In the genomic region with DNA sequence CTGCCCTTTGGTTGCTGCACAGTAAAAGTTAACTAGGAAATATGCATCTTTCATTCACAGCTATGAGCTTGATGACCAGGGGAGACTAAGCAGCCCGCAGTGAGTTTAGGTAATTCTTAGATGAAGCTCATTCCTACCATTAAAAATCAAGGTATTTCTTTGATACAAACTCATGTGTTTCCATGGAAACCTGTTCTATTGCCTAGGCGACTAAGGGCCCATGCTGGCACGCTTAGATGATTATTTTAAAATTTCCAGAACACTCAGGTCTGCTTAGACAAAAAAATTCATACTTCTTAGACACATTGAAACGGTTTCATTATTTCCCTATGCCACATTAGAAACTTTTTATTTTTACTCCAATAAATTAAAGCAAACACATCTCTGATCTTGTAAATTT, we compare ENCODE assay signal across 13 mouse cellular contexts.
"Had no signal": no experiment of that assay in that cellular context is flagged by ENCODE, and none has a peak within 500 bp of the region (broad histone marks: within the 10 kb centered on the region; RNA-seq: fewer than 3 reads in every experiment).

No protein-coding gene starts in this region.

- H3K27ac ChIP-seq: kidney, postnatal 0 days; left cerebral cortex, adult 2 months; limb, embryonic 10.5 days; liver, embryonic 15.5 days; neural tube, embryonic 12.5 days; stomach, postnatal 0 days had no signal

- H3K4me1 ChIP-seq: limb, embryonic 10.5 days; liver, embryonic 15.5 days; neural tube, embryonic 12.5 days had no signal

- DNase-seq: kidney, adult 8-10 months; lung, adult 2 months; lung, postnatal 36 days; thymus, adult 18-20 months; thymus, postnatal 14 days had no signal

- H3K4me3 ChIP-seq: left cerebral cortex, adult 2 months; limb, embryonic 10.5 days; liver, embryonic 15.5 days; neural tube, embryonic 12.5 days had no signal

- ATAC-seq: lung, postnatal 0 days had no signal

- H3K27me3 ChIP-seq: liver, embryonic 15.5 days; neural tube, embryonic 12.5 days had no signal

- H3K9me3 ChIP-seq: limb, embryonic 10.5 days; liver, embryonic 15.5 days; neural tube, embryonic 12.5 days had no signal

- H3K9ac ChIP-seq: liver, embryonic 15.5 days; neural tube, embryonic 12.5 days had no signal

- H3K36me3 ChIP-seq: limb, embryonic 10.5 days; liver, embryonic 15.5 days; neural tube, embryonic 12.5 days had no signal

- H3K4me2 ChIP-seq: liver, embryonic 11.5 days; liver, embryonic 15.5 days; neural tube, embryonic 12.5 days had no signal
